Mouse (Mus musculus) myocyte (in vitro differentiated cells): ENCODE measurements around the gene Rgs21. TPM values are rescaled to one million over a fixed set of nuclear protein-coding genes. Genes with fewer than 3 reads are reported as not detected.
A peak's percentile ranks its signal among the peaks of the same experiment; 100 is the strongest.

Experiments
- H3K27me3 ChIP-seq: one replicate; pipeline ENCODE4 v1.6.1; 2011; ENCODE audit not compliant: control insufficient read depth, insufficient read depth, insufficient read length
- H3K36me3 ChIP-seq: one replicate; pipeline ENCODE4 v1.6.1; 2011; ENCODE audit not compliant: control insufficient read depth, insufficient read depth
- H3K4me2 ChIP-seq: one replicate; pipeline ENCODE4 v1.6.1; 2011; ENCODE audit warnings: low read depth, control low read depth
- H3K4me3 ChIP-seq: one replicate; pipeline ENCODE4 v1.5.1; 2011; ENCODE audit warnings: mild to moderate bottlenecking, control low read depth, moderate library complexity
- H3K79me2 ChIP-seq: one replicate; pipeline ENCODE4 v1.6.1; 2011; ENCODE audit not compliant: control insufficient read depth, insufficient read depth
- H3ac ChIP-seq: one replicate; pipeline ENCODE4 v1.6.1; 2011; ENCODE audit not compliant: control insufficient read depth, insufficient read length
- CEBPB ChIP-seq: IDR thresholded peaks from 2 replicates; pipeline ENCODE4 v1.6.1; 2011; ENCODE audit warnings: mild to moderate bottlenecking, moderate library complexity; ENCODE audit not compliant: poor library complexity, insufficient read depth, severe bottlenecking
- E2F4 ChIP-seq: IDR thresholded peaks from one replicate; pipeline ENCODE4 v1.6.1; 2011; ENCODE audit warnings: mild to moderate bottlenecking, control low read depth, moderate library complexity; ENCODE audit not compliant: insufficient read depth
- MAX ChIP-seq: IDR thresholded peaks from one replicate; pipeline ENCODE4 v1.6.1; 2011; ENCODE audit warnings: low read depth, mild to moderate bottlenecking, control low read depth
- MYOD1 ChIP-seq, 3 experiments: IDR thresholded peaks; one replicate each; pipeline ENCODE4 v1.6.1; 2011; ENCODE audit warnings: control low read depth in 2 of 3, low read depth in 2 of 3, mild to moderate bottlenecking in 2 of 3, moderate library complexity in 1 of 3; ENCODE audit not compliant: insufficient read length in 2 of 3, control insufficient read depth in 1 of 3
- MYOG ChIP-seq, 3 experiments: IDR thresholded peaks; one replicate each; pipeline ENCODE4 v1.6.1; 2011; ENCODE audit warnings: control low read depth in 2 of 3, low read depth in 2 of 3, mild to moderate bottlenecking in 2 of 3; ENCODE audit not compliant: insufficient read length in 2 of 3, control insufficient read depth in 1 of 3, insufficient read depth in 1 of 3
- POLR2A ChIP-seq: IDR thresholded peaks from one replicate; pipeline ENCODE4 v1.6.1; 2011; ENCODE audit warnings: low read depth, mild to moderate bottlenecking, control low read depth, moderate library complexity; ENCODE audit not compliant: insufficient read length
- POLR2AphosphoS2 ChIP-seq: IDR thresholded peaks from one replicate; pipeline ENCODE4 v1.6.1; 2011; ENCODE audit warnings: low read depth, control low read depth; ENCODE audit not compliant: insufficient read length
- REST ChIP-seq: IDR thresholded peaks from one replicate; pipeline ENCODE4 v1.6.1; 2011; ENCODE audit warnings: mild to moderate bottlenecking, control low read depth, moderate library complexity; ENCODE audit not compliant: insufficient read depth, insufficient read length
- SRF ChIP-seq: IDR thresholded peaks from one replicate; pipeline ENCODE4 v1.6.1; 2011; ENCODE audit warnings: low read depth; ENCODE audit not compliant: control insufficient read depth, insufficient read length
- TCF12 ChIP-seq: IDR thresholded peaks from one replicate; pipeline ENCODE4 v1.6.1; 2011; ENCODE audit warnings: mild to moderate bottlenecking, control low read depth; ENCODE audit not compliant: poor library complexity, insufficient read depth, severe bottlenecking
- TCF3 ChIP-seq: IDR thresholded peaks from one replicate; pipeline ENCODE4 v1.6.1; 2011; ENCODE audit warnings: low read depth, control low read depth; ENCODE audit not compliant: insufficient read length
- USF1 ChIP-seq: IDR thresholded peaks from one replicate; pipeline ENCODE4 v1.6.1; 2011; ENCODE audit warnings: low read depth, mild to moderate bottlenecking, control low read depth, moderate library complexity
- polyA plus RNA-seq: library from polyadenylated mRNA; unstranded; fragments of >200 nt; fragmentation: generic; extraction: Trizol; gene quantifications from one replicate; pipeline ENCODE4 v1.2.1, GENCODE M21; 2012; ENCODE audit warnings: missing spikeins

Rgs21 gene
- polyA plus RNA-seq, 1 experiment = not detected

GRCm38 (mm10) chr1:144569905-144570304 lies 2.4 kb upstream of the Rgs21 start:
- H3K4me2 ChIP-seq = peak overlapping the region; percentile 60
- H3K79me2 ChIP-seq = no peaks in the 10 kb centered on the region
- H3K36me3 ChIP-seq = no peaks in the 10 kb centered on the region
- no peak overlapping the region for H3ac ChIP-seq
- no peak overlapping the region for H3K4me3 ChIP-seq
- no peaks in the 10 kb centered on the region for H3K27me3 ChIP-seq
- TF ChIP-seq REST = no peak
- TF ChIP-seq POLR2AphosphoS2 = no peak
- no peak for TF ChIP-seq MYOG (IDR thresholded peaks at IDR 0.05; ENCODE audit: control insufficient read depth in 1 of 3, insufficient read depth in 1 of 3, insufficient read length in 2 of 3, low read depth in 2 of 3)
- no peak for TF ChIP-seq MAX
- no peak for TF ChIP-seq CEBPB
- TF ChIP-seq MYOD1 (IDR thresholded peaks at IDR 0.05; ENCODE audit: control insufficient read depth in 1 of 3, insufficient read length in 2 of 3, low read depth in 2 of 3) = no peak
- TF ChIP-seq TCF3 = no peak
- TF ChIP-seq E2F4 = no peak
- TF ChIP-seq TCF12 = no peak
- no peak for TF ChIP-seq USF1
- TF ChIP-seq POLR2A = no peak
- no peak for TF ChIP-seq SRF

GRCm38 (mm10) chr1:144545142-144545541 lies 22.3 kb downstream of the Rgs21 start:
- TF ChIP-seq MAX (no peak), SRF (no peak), POLR2A (no peak), MYOG (IDR thresholded peaks at IDR 0.05; ENCODE audit: control insufficient read depth in 1 of 3, insufficient read depth in 1 of 3, insufficient read length in 2 of 3, low read depth in 2 of 3) (no peak), TCF12 (no peak), USF1 (no peak), TCF3 (no peak), REST (no peak), MYOD1 (IDR thresholded peaks at IDR 0.05; ENCODE audit: control insufficient read depth in 1 of 3, insufficient read length in 2 of 3, low read depth in 2 of 3) (no peak)
- H3K4me2 ChIP-seq = no peak overlapping the region
- H3K27me3 ChIP-seq = no peaks in the 10 kb centered on the region
- H3K4me3 ChIP-seq = no peak overlapping the region
- H3K79me2 ChIP-seq = no peaks in the 10 kb centered on the region
- no peaks in the 10 kb centered on the region for H3K36me3 ChIP-seq
- no peak overlapping the region for H3ac ChIP-seq

GRCm38 (mm10) chr1:144544497-144544961 lies 22.9 kb downstream of the Rgs21 start:
- no peak overlapping the region for H3K4me2 ChIP-seq
- H3K79me2 ChIP-seq = no peaks in the 10 kb centered on the region
- no peaks in the 10 kb centered on the region for H3K36me3 ChIP-seq
- no peak overlapping the region for H3ac ChIP-seq
- TF ChIP-seq MYOD1 (IDR thresholded peaks at IDR 0.05; ENCODE audit: control insufficient read depth in 1 of 3, insufficient read length in 2 of 3, low read depth in 2 of 3) = no peak
- TF ChIP-seq POLR2AphosphoS2 = no peak
- no peak for TF ChIP-seq TCF12
- TF ChIP-seq MYOG (IDR thresholded peaks at IDR 0.05; ENCODE audit: control insufficient read depth in 1 of 3, insufficient read depth in 1 of 3, insufficient read length in 2 of 3, low read depth in 2 of 3) = no peak
- no peak for TF ChIP-seq POLR2A
- no peak for TF ChIP-seq SRF
- TF ChIP-seq USF1 = no peak
- no peak for TF ChIP-seq CEBPB
- TF ChIP-seq TCF3 = no peak
- H3K4me3 ChIP-seq = no peak overlapping the region
- H3K27me3 ChIP-seq = no peaks in the 10 kb centered on the region

GRCm38 (mm10) chr1:144531746-144532145 lies 35.7 kb downstream of the Rgs21 start:
- Histone ChIP-seq H3K27me3 (no peaks in the 10 kb centered on the region), H3K4me2 (no peak overlapping the region), H3K79me2 (no peaks in the 10 kb centered on the region), H3ac (no peak overlapping the region), H3K4me3 (no peak overlapping the region), H3K36me3 (no peaks in the 10 kb centered on the region)
- TF ChIP-seq TCF3 = no peak
- no peak for TF ChIP-seq MYOG (IDR thresholded peaks at IDR 0.05; ENCODE audit: control insufficient read depth in 1 of 3, insufficient read depth in 1 of 3, insufficient read length in 2 of 3, low read depth in 2 of 3)
- TF ChIP-seq REST = no peak
- TF ChIP-seq CEBPB = no peak
- no peak for TF ChIP-seq TCF12
- no peak for TF ChIP-seq SRF
- TF ChIP-seq MAX = no peak
- TF ChIP-seq USF1 = no peak
- TF ChIP-seq E2F4 = no peak
- TF ChIP-seq POLR2A = no peak
- no peak for TF ChIP-seq POLR2AphosphoS2
- no peak for TF ChIP-seq MYOD1 (IDR thresholded peaks at IDR 0.05; ENCODE audit: control insufficient read depth in 1 of 3, insufficient read length in 2 of 3, low read depth in 2 of 3)
